Mouse (Mus musculus): ENCODE measurements at regions not wholly inside any gene's neighbourhood (a gene's known extent, or its start where the extent isn't known, plus 50 kb on each side); places are given as distances from the start of the nearest gene placed in this dataset.

GRCm38 (mm10) chr16:85259838-85260237 is 86.3 kb upstream of the App start:
- H3K4me3 ChIP-seq (replicated peaks), result no peak overlapping the region
- H3K4me2 ChIP-seq (replicated peaks), result no peak overlapping the region
- 73% methylated on average over 4 of the region's 4 CpGs for WGBS
- H3K9me3 ChIP-seq, result no peaks in the 10 kb centered on the region
- H3K9ac ChIP-seq (replicated peaks), result no peak overlapping the region
- no peak for ATAC-seq
- H3K4me1 ChIP-seq (replicated peaks), result no peaks in the 10 kb centered on the region
- H3K27ac ChIP-seq, result no peak overlapping the region
- H3K27me3 ChIP-seq, result no peaks in the 10 kb centered on the region
- no peaks in the 10 kb centered on the region for H3K36me3 ChIP-seq

GRCm38 (mm10) chr16:85247301-85247700 is 73.7 kb upstream of the App start:
- 71% methylated on average over 1 of the region's 1 CpGs for WGBS
- Histone ChIP-seq H3K9me3 (no peaks in the 10 kb centered on the region), H3K4me2 (replicated peaks) (no peak overlapping the region), H3K36me3 (no peaks in the 10 kb centered on the region), H3K4me3 (replicated peaks) (no peak overlapping the region), H3K27me3 (no peaks in the 10 kb centered on the region), H3K27ac (no peak overlapping the region), H3K9ac (replicated peaks) (no peak overlapping the region), H3K4me1 (replicated peaks) (no peaks in the 10 kb centered on the region)
- ATAC-seq, result no peak

DNA sequence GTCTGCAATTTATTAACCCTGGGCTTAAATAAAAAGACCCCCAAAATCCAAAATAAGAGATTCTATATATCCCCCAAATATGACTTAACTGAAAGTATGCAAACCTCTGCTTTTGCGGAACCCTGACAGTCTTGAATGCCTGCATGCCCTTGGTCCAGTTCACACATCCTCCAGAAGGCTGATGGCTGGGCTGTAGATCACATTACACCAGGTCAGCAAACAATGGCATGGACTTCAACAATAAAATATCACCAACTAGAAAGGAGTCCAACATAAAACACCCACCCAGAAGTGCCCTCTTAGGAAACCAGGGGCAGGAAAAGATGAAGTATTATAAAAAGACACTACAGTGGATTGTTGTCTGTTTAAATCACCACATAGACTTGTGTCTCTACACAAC is 59.5 kb upstream of the App start:
- Histone ChIP-seq H3K36me3 (no peaks in the 10 kb centered on the region), H3K27ac (no peak overlapping the region), H3K27me3 (no peaks in the 10 kb centered on the region), H3K4me3 (replicated peaks) (no peak overlapping the region), H3K4me1 (replicated peaks) (no peaks in the 10 kb centered on the region), H3K9ac (replicated peaks) (no peak overlapping the region), H3K9me3 (no peaks in the 10 kb centered on the region), H3K4me2 (replicated peaks) (no peak overlapping the region)
- no peak for ATAC-seq
- WGBS, result 97% methylated on average over 1 of the region's 1 CpGs

DNA sequence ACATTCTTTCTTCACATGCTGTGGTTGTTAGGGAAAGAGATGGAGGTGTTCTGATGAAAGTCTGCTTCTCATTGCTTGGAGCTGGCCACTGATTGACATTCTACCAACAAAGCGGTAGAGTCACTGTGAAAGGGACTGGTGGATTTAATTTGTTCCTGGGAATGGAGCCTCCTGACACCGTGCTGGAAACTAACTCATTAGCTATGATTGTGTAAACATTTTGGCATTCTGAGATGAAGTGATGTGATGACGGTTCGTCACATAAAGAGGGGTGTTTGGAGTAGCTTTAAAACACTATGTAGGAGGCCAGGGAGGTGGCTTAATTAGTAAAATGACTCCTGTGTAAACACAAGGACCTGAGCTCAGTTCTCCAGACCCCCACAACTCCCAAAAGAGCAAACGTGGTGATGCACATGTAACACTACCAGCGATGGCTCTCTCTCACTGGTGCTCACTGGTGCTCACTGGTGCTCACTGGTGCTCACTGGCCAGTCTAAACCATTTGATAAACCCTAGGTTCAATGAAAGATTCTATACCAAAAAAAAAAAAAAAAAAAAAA is 58.4 kb upstream of the App start:
- 67% methylated on average over 6 of the region's 6 CpGs for WGBS

DNA sequence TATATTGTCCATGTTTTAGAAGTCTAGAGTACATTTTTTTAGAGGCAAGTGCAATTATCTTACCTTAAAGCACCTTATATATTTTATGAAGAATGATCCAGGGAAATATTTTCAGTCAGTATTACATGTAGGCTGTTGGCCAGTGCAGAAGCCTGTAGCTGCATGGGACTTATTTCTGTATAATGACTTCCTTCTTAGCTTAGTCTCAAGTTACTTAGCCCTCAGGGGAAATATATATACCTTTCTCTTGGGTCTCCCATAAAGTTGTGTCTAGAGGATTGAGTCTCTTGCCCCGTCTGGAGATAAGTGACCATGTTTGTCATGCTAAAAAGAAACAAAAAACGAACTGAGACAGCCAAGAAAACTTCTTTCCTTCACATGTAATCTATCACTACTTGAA is 57.8 kb upstream of the App start:
- Histone ChIP-seq H3K4me2 (replicated peaks) (no peak overlapping the region), H3K9me3 (no peaks in the 10 kb centered on the region), H3K4me3 (replicated peaks) (no peak overlapping the region), H3K4me1 (replicated peaks) (no peaks in the 10 kb centered on the region), H3K9ac (replicated peaks) (no peak overlapping the region), H3K27ac (no peak overlapping the region), H3K36me3 (no peaks in the 10 kb centered on the region), H3K27me3 (no peaks in the 10 kb centered on the region)
- ATAC-seq, result no peak
- 69% methylated on average over 2 of the region's 2 CpGs for WGBS

More for the DNA sequence above, 58.4 kb upstream of the App start:
- no peaks in the 10 kb centered on the region for H3K27me3 ChIP-seq
- H3K4me2 ChIP-seq (replicated peaks), result no peak overlapping the region
- H3K4me3 ChIP-seq (replicated peaks), result no peak overlapping the region
- no peak for ATAC-seq
- H3K27ac ChIP-seq, result no peak overlapping the region
- H3K36me3 ChIP-seq, result no peaks in the 10 kb centered on the region
- no peaks in the 10 kb centered on the region for H3K4me1 ChIP-seq (replicated peaks)
- H3K9ac ChIP-seq (replicated peaks), result no peak overlapping the region
- no peaks in the 10 kb centered on the region for H3K9me3 ChIP-seq

DNA sequence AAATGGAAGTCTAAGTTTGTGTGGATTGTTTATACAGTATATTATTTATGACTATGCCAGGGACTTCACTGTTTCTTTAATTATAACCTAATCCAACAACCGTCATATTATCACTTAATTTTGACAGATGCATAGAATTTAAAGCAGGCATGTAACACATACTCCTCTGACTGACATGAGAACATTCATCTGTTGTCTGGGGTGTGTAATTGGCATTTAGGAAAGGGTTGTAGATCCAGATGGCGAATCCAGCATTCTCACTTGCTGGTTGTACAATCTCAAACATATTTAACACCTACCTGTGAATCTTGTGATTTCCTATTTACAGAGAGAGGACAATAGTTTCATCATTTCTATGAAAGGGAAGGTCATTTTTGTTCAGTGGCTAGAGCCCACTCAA is 50.8 kb upstream of the App start:
- no peaks in the 10 kb centered on the region for H3K9me3 ChIP-seq
- no peaks in the 10 kb centered on the region for H3K4me1 ChIP-seq (replicated peaks)
- no peak overlapping the region for H3K9ac ChIP-seq (replicated peaks)
- no peaks in the 10 kb centered on the region for H3K36me3 ChIP-seq
- 85% methylated on average over 2 of the region's 2 CpGs for WGBS
- no peak overlapping the region for H3K27ac ChIP-seq
- no peak overlapping the region for H3K4me2 ChIP-seq (replicated peaks)
- no peaks in the 10 kb centered on the region for H3K27me3 ChIP-seq
- H3K4me3 ChIP-seq (replicated peaks), result no peak overlapping the region
- ATAC-seq, result no peak
